Mouse (Mus musculus) embryonic facial prominence, embryonic 15.5 days (tissue): ENCODE data around the gene Arhgap23. TPM values are rescaled to one million over a fixed set of nuclear protein-coding genes. Genes with fewer than 3 reads are reported as not detected.

Source experiments
- ATAC-seq: fragments of 200-750 bp; cut with Nextera tagmentation; 2 replicates; pipeline ENCODE4 v1.8.0; 2017; ENCODE audit warnings: low read depth, moderate TSS enrichment; ENCODE audit not compliant: insufficient number of reproducible peaks, low FRiP score, low TSS enrichment
- H3K27ac ChIP-seq: fragments of 300-500 bp; sonication (generic); replicated peaks from 2 replicates; pipeline ENCODE4 v1.5.1; 2015; ENCODE audit warnings: mild to moderate bottlenecking, inconsistent platforms
- H3K27me3 ChIP-seq: fragments of 300-500 bp; sonication (generic); 2 replicates; pipeline ENCODE4 v1.6.1; 2015; ENCODE audit warnings: inconsistent platforms
- H3K36me3 ChIP-seq: fragments of 300-500 bp; sonication (generic); 2 replicates; pipeline ENCODE4 v1.6.1; 2015; ENCODE audit warnings: mild to moderate bottlenecking, inconsistent platforms
- H3K4me1 ChIP-seq: fragments of 300-500 bp; sonication (generic); 2 replicates; pipeline ENCODE4 v1.6.1; 2015; ENCODE audit warnings: inconsistent platforms
- H3K4me2 ChIP-seq: fragments of 300-500 bp; sonication (generic); replicated peaks from 2 replicates; pipeline ENCODE4 v1.6.1; 2015; ENCODE audit warnings: mild to moderate bottlenecking, inconsistent platforms
- H3K4me3 ChIP-seq: fragments of 300-500 bp; sonication (generic); replicated peaks from 2 replicates; pipeline ENCODE4 v1.5.1; 2015; ENCODE audit warnings: mild to moderate bottlenecking, inconsistent platforms
- H3K9ac ChIP-seq: fragments of 300-500 bp; sonication (generic); 2 replicates; pipeline ENCODE4 v1.6.1; 2015; ENCODE audit warnings: inconsistent platforms
- H3K9me3 ChIP-seq: fragments of 300-500 bp; sonication (generic); replicated peaks from 2 replicates; pipeline ENCODE4 v1.6.1; 2016; ENCODE audit warnings: inconsistent platforms
- WGBS: fragments of 180-500 bp; shearing (Covaris S2); methylation state at CpG from one replicate; pipeline ENCODE4 v1.1.7; 2015; 5-methylcytosine and 5-hydroxymethylcytosine counted together
- polyA plus RNA-seq: library from polyadenylated mRNA; unstranded; fragments of >200 nt; fragmentation: Nextera tagmentation; extraction: Ambion mirVana; gene quantifications from 2 replicates; pipeline ENCODE4 v1.2.1, GENCODE M21; 2015

Arhgap23 gene
- polyA plus RNA-seq, 1 experiment from 2014 or later = 9.6 TPM

DNA sequence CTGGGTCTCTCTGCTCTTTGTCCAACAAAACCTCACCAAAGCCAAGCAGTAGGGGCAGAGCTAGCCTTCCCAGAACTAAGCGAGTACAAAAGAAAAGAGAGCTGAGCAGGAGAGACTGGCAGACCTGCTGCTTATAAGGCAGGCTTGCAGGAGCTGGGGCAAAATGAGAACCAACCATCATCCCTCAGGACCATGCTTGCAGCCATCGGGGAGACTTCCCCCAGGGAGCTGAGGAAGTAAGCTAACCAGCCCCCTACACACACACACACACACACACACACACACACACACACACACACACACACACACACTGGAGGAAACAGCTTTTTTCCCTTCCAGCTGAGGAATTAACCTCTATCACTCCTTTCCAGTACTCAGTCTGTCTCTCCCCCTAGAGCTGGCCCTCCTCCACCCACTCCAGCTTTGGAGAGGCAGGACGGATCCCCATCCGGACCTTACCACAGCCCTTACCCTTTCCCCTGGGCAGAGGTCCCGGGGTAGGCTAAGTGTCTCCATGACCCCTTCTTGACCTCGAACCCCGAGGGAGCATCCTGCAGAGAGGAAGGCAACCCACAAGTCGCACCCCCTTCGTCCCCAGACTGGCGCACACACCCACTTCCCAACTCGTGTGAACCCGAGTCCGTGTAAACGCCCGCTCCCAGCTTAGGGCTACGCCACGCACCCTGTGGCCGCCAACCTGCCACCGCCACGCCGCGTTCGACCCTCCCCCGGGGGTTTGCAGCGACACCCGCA lies 130.7 kb downstream of the Arhgap23 start:
- ATAC-seq = no peak
- peak overlapping the region; percentile 99 for H3K4me2 ChIP-seq
- 4% methylated on average over 26 of the region's 26 CpGs for WGBS
- no peaks in the 10 kb centered on the region for H3K36me3 ChIP-seq
- no peaks in the 10 kb centered on the region for H3K9me3 ChIP-seq
- peak overlapping the region; percentile 53 for H3K4me3 ChIP-seq
- H3K27ac ChIP-seq = no peak overlapping the region
- no peak overlapping the region for H3K9ac ChIP-seq
- peaks cover 20% of the 10 kb centered on the region for H3K4me1 ChIP-seq
- H3K27me3 ChIP-seq = peaks cover 87% of the 10 kb centered on the region

DNA sequence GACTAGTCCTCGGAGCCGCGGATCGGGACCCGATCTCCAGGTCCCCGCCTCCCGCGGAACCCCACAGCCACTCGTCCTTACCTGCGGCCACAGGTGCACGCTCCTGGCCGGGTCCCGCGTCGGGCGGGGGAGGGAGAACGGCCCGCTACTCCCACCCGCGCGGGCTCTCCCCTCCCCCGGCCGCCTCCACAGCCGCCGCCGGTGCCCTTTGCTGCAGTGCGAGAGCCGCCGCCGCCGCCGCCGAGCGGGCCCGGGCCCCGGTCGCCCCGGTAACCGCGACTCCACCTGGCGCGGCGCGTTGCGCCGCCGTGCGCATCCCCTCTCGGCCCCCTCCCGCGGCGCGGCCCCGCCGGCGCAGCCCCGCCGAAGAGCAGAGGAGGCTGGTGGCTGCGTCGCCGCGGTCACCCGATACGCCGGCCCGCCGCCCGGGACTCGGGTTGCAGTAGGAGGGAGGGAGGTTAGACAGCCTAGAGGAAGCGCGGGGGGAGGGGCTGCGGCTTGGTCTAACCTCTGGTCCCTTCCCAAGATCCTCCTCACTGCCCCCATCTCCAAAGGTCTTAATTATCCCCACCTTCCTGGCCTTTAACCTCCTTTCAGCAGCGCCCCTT lies 131.6 kb downstream of the Arhgap23 start:
- ATAC-seq = peak; percentile 34; the same call in 1 of the 2 replicates
- H3K4me1 ChIP-seq = peaks cover 18% of the 10 kb centered on the region
- peak overlapping the region; percentile 53 for H3K4me3 ChIP-seq
- peaks cover 90% of the 10 kb centered on the region for H3K27me3 ChIP-seq
- H3K27ac ChIP-seq = no peak overlapping the region
- 0 out of 2 replicates have a peak overlapping the region, but pooled peaks have one; percentile 23 for H3K9ac ChIP-seq
- no peaks in the 10 kb centered on the region for H3K9me3 ChIP-seq
- H3K36me3 ChIP-seq = no peaks in the 10 kb centered on the region
- H3K4me2 ChIP-seq = peak overlapping the region; percentile 99
- WGBS = under 1% methylated on average over 58 of the region's 73 CpGs

DNA sequence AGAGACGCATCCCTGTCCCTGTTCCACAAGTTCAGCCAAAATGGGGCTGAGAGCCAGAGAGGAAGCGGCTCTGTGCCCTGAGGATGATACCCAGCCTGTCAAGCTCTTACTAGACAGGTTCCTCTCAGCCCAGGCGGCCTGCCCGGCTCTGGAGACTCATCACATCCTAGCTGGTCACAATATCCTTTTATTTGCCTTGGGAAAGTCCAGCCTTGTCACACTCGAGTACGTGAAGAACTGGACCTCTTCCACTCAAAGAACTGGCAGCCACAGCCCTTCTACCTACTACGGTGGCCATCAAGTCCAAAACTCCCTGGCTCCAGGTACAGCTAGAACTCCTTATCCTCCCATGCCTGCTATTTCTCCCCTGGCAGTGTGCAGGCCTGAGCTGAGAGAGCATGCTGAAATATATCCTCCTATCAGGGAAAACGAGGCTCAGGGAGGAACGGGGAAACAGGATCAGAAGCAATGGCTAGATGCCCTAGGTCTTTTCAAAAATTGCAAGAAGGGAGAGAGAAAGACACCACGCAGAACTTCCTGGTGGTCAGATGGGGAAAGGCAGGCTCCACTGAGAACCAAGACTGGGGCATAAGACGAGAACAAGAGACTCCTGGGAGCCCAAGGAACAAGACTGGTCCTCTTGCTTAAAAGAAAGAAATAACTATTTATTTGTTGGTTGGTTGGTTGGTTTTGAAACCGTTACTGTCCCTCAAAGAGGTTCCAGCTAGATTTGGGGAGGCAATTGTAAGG lies 132.8 kb downstream of the Arhgap23 start:
- Histone ChIP-seq H3K4me2 (no peak overlapping the region), H3K9ac (no peak overlapping the region), H3K4me1 (peaks cover 18% of the 10 kb centered on the region), H3K4me3 (no peak overlapping the region), H3K9me3 (no peaks in the 10 kb centered on the region), H3K27me3 (peaks cover 97% of the 10 kb centered on the region), H3K36me3 (no peaks in the 10 kb centered on the region), H3K27ac (no peak overlapping the region)
- whole genome bisulfite sequencing = 56% methylated on average over 12 of the region's 12 CpGs
- no peak for ATAC-seq

DNA sequence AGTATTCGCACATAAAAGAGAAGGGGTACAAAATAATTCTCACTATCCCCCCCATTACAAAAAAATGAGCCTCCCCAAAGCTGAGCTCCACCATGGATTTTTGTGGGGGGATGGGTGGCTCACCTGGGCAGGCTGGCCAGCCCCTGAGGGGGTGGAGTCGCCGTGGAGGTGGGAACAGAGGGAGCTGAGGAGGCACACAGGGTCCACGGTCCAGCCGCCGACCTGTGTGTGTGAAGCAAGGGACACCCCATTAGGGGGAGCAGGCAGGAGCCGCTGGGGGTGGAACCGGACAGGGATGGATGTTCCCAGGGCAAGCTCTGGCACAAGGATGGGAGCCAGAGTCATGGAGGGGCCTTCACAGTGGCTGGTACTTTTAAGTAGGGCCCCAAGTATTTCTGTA lies 133.4 kb downstream of the Arhgap23 start:
- no peak for ATAC-seq
- Histone ChIP-seq H3K9ac (no peak overlapping the region), H3K36me3 (no peaks in the 10 kb centered on the region), H3K4me1 (peaks cover 18% of the 10 kb centered on the region), H3K4me2 (no peak overlapping the region), H3K4me3 (no peak overlapping the region), H3K27ac (no peak overlapping the region), H3K27me3 (peaks cover 91% of the 10 kb centered on the region), H3K9me3 (no peaks in the 10 kb centered on the region)
- WGBS = 44% methylated on average over 8 of the region's 8 CpGs

Other genes starting within 250 kb of the Arhgap23 start
- gene Kpnb1, start 227.7 kb upstream of the Arhgap23 start, polyA plus RNA-seq = 43.8 and 49.9 TPM in 2 replicates
- 93.3 and 102 TPM in 2 replicates for gene Npepps, start 134.9 kb upstream of the Arhgap23 start, polyA plus RNA-seq
- 36.8 and 43.6 TPM in 2 replicates for gene Mrpl45, start 99.8 kb upstream of the Arhgap23 start, polyA plus RNA-seq
- 0.05 and 0.18 TPM in 2 replicates for gene Gpr179, start 63.5 kb upstream of the Arhgap23 start, polyA plus RNA-seq
- 4.8 TPM in 2 replicates for gene Socs7, start 53.0 kb upstream of the Arhgap23 start, polyA plus RNA-seq
- gene 4933428G20Rik, start 84.8 kb downstream of the Arhgap23 start, polyA plus RNA-seq = 1.4 and 1.7 TPM in 2 replicates
- gene Srcin1, start 160.7 kb downstream of the Arhgap23 start, polyA plus RNA-seq = 2.0 and 2.2 TPM in 2 replicates
- 3.7 and 4.3 TPM in 2 replicates for gene Epop, start 214.2 kb downstream of the Arhgap23 start, polyA plus RNA-seq
- 2.6 and 3.2 TPM in 2 replicates for gene Mllt6, start 247.9 kb downstream of the Arhgap23 start, polyA plus RNA-seq